Mouse (Mus musculus): ENCODE results near the gene Sult2a5. TPM values are rescaled to one million over a fixed set of nuclear protein-coding genes. Genes with fewer than 3 reads are reported as not detected.

The Sult2a5 gene
- polyA plus RNA-seq (2015; fragmentation: Nextera tagmentation; extraction: Ambion mirVana), result not detected in 2 replicates

DNA sequence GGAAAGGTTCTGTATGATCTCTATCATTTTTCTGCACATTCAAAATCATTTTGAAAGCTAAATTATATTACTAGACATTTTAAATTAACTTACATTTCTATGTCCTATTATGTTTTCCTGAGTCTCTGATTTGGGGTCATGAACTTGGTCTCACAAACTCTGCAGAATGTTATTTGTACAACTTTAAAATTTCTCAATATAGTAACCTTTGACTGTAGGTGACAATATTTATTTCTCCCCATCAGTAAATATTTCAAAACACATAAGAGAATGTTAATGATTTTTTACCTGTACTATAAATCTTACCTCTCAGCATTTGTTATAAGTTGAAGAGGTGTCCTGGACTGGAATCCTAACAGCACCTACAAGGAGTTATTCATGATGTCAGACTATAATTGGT, at the start of gene Sult2a5:
Gene Sult2a5 (plus strand): TSS at position 301 of the 400 bp plus-strand sequence.
- Histone ChIP-seq H3K27ac (no peak within 1 kb of the TSS), H3K4me2 (no peak within 1 kb of the TSS), H3K27me3 (no peaks in the 10 kb centered on the region), H3K9ac (no peak within 1 kb of the TSS), H3K9me3 (peaks cover 14% of the 10 kb centered on the region), H3K36me3 (no peaks in the 10 kb centered on the region), H3K4me3 (no peak within 1 kb of the TSS), H3K4me1 (replicated peaks) (no peaks in the 10 kb centered on the region)
- ATAC-seq (ENCODE audit: low FRiP score), result no peak

Other genes with a start within 250 kb of the Sult2a5 start
- not detected in 2 replicates for gene Cabp5, start 225.8 kb upstream of the Sult2a5 start, polyA plus RNA-seq (2015; fragmentation: Nextera tagmentation; extraction: Ambion mirVana)
- not detected in 2 replicates for gene Bsph1, start 173.1 kb upstream of the Sult2a5 start, polyA plus RNA-seq (2015; fragmentation: Nextera tagmentation; extraction: Ambion mirVana)
- not detected in 2 replicates for gene Bsph2, start 52.9 kb upstream of the Sult2a5 start, polyA plus RNA-seq (2015; fragmentation: Nextera tagmentation; extraction: Ambion mirVana)
- gene Sult2a2, start 109.5 kb downstream of the Sult2a5 start, polyA plus RNA-seq (2015; fragmentation: Nextera tagmentation; extraction: Ambion mirVana), result not detected in 2 replicates
- not detected in 2 replicates for gene Sult2a1, start 213.4 kb downstream of the Sult2a5 start, polyA plus RNA-seq (2015; fragmentation: Nextera tagmentation; extraction: Ambion mirVana)

All from hindbrain, embryonic 13.5 days (tissue).